In genomic region chr16:92454002-92454401, GRCm38 (mm10) we compare ENCODE assay signal across 24 mouse cellular contexts. TPM values are rescaled to one million over a fixed set of nuclear protein-coding genes. Genes with fewer than 3 reads are reported as not detected.
A peak's percentile ranks its signal among the peaks of the same experiment; 100 is the strongest.
DNase-seq lines count a peak whose midpoint lies in the region; ATAC-seq and TF ChIP-seq lines count a peak whose summit lies in the region.
"Had no signal": no experiment of that assay in that cellular context is flagged by ENCODE, and none has a peak within 500 bp of the region (broad histone marks: within the 10 kb centered on the region; RNA-seq: fewer than 3 reads in every experiment).

No protein-coding gene starts in this region.

- H3K4me1 ChIP-seq in heart, postnatal 0 days (ENCODE audit: control insufficient read depth, insufficient read depth) = peaks cover 11% of the 10 kb centered on the region; the same call in 1 of the 2 replicates
- peaks cover 2% of the 10 kb centered on the region; the same call in 1 of the 2 replicates for H3K4me1 ChIP-seq in heart, adult 2 months (ENCODE audit: control insufficient read depth, insufficient read depth, low read length)
- H3K4me1 ChIP-seq in lung, adult 2 months (ENCODE audit: control insufficient read depth, insufficient read depth, low read length) = peaks cover 4% of the 10 kb centered on the region; the same call in 1 of the 2 replicates
- H3K4me1 ChIP-seq in E14TG2a.4 (replicated peaks; ENCODE audit: low read depth, low read length) = peaks cover 96% of the 10 kb centered on the region
- H3K4me1 ChIP-seq in stomach, postnatal 0 days (replicated peaks; ENCODE audit: control insufficient read depth, insufficient read depth) = no peaks in the 10 kb centered on the region
- H3K4me1 ChIP-seq: embryonic facial prominence, embryonic 12.5 days had no signal

- peaks cover 1% of the 10 kb centered on the region for H3K79me2 ChIP-seq in heart, adult 2 months (replicated peaks; ENCODE audit: control insufficient read depth, insufficient read depth, low read length)

- H3K27me3 ChIP-seq in heart, postnatal 0 days (ENCODE audit: control insufficient read depth, insufficient read depth, low read length) = peaks cover 4% of the 10 kb centered on the region
- no peaks in the 10 kb centered on the region for H3K27me3 ChIP-seq in heart, adult 2 months (ENCODE audit: control insufficient read depth, insufficient read depth, low read length)
- H3K27me3 ChIP-seq in E14TG2a.4 (ENCODE audit: insufficient read depth, low read length) = no peaks in the 10 kb centered on the region
- H3K27me3 ChIP-seq in stomach, postnatal 0 days (ENCODE audit: control insufficient read depth, insufficient read depth, low read length) = no peaks in the 10 kb centered on the region
- H3K27me3 ChIP-seq: embryonic facial prominence, embryonic 12.5 days; forebrain, embryonic 12.5 days; hindbrain, embryonic 13.5 days had no signal

- DNase-seq in heart, postnatal 0 days (ENCODE audit: low spot score) = no peak
- no peak for DNase-seq in heart, adult 2 months
- no peak for DNase-seq in lung, adult 2 months
- DNase-seq in lung, postnatal 10 days = no peak
- DNase-seq in stomach, postnatal 0 days (ENCODE audit: low spot score) = peak; percentile 38
- DNase-seq in gastrocnemius, postnatal 14 days = no peak
- DNase-seq: adrenal gland, postnatal 10 days; cerebellum, adult 11 months; cerebellum, adult 8-10 months; cerebellum, postnatal 14 days; embryo, embryonic 11 days; gastrocnemius, adult 2 months; gastrocnemius, postnatal 36 days; heart, postnatal 14 days had no signal

- ATAC-seq in heart, postnatal 0 days (ENCODE audit: insufficient read depth, low read depth) = no peak
- no peak for ATAC-seq in stomach, postnatal 0 days (ENCODE audit: low FRiP score, low TSS enrichment)
- ATAC-seq: forebrain, embryonic 16.5 days; hindbrain, postnatal 0 days had no signal

- peak; percentile 14; the same call in 1 of the 2 replicates for TF ChIP-seq CTCF in heart, postnatal 0 days (IDR thresholded peaks at IDR 0.05; ENCODE audit: low read depth)
- TF ChIP-seq CTCF in heart, adult 2 months (IDR thresholded peaks at IDR 0.05) = no peak
- 0 out of 2 replicates have a peak, but pooled peaks have one; percentile 3 for TF ChIP-seq CTCF in lung, adult 2 months (IDR thresholded peaks at IDR 0.05; ENCODE audit: insufficient read depth, low read length)
- TF ChIP-seq CTCF in E14TG2a.4 (conservative IDR thresholded peaks at IDR 0.05; ENCODE audit: low read length) = no peak
- peak; percentile 54 for TF ChIP-seq CTCF in stomach, postnatal 0 days (IDR thresholded peaks at IDR 0.05; ENCODE audit: low read depth)

- no peaks in the 10 kb centered on the region for H3K9me3 ChIP-seq in heart, postnatal 0 days (replicated peaks; ENCODE audit: control insufficient read depth, low read length)
- H3K9me3 ChIP-seq in E14TG2a.4 (ENCODE audit: low read length) = no peaks in the 10 kb centered on the region
- H3K9me3 ChIP-seq in stomach, postnatal 0 days (ENCODE audit: control insufficient read depth, low read length) = no peaks in the 10 kb centered on the region
- H3K9me3 ChIP-seq: embryonic facial prominence, embryonic 12.5 days; forebrain, embryonic 12.5 days; heart, embryonic 10.5 days; hindbrain, embryonic 13.5 days had no signal

- no peak overlapping the region for H3K9ac ChIP-seq in heart, postnatal 0 days (replicated peaks; ENCODE audit: low read depth, low read length)
- H3K9ac ChIP-seq in heart, adult 2 months (ENCODE audit: low read depth, low read length) = no peak overlapping the region
- H3K9ac ChIP-seq in stomach, postnatal 0 days (ENCODE audit: low read length) = no peak overlapping the region
- H3K9ac ChIP-seq: embryonic facial prominence, embryonic 12.5 days; forebrain, embryonic 12.5 days; hindbrain, embryonic 13.5 days had no signal

- no peak for TF ChIP-seq POLR2A in heart, adult 2 months (IDR thresholded peaks at IDR 0.05; ENCODE audit: insufficient read depth, low read depth, low read length)
- no peak for TF ChIP-seq POLR2A in lung, adult 2 months (IDR thresholded peaks at IDR 0.05; ENCODE audit: borderline replicate concordance, extremely low read depth, low read depth, low read length)

- no peak for TF ChIP-seq EP300 in heart, postnatal 0 days (IDR thresholded peaks at IDR 0.05; ENCODE audit: low read depth)
- TF ChIP-seq EP300 in heart, adult 2 months (IDR thresholded peaks at IDR 0.05; ENCODE audit: insufficient read depth, low read depth, low read length) = no peak
- TF ChIP-seq EP300 in stomach, postnatal 0 days (optimal IDR thresholded peaks at IDR 0.05) = no peak

- no peak overlapping the region for H3K4me3 ChIP-seq in heart, postnatal 0 days (ENCODE audit: low read depth, low read length)
- no peak overlapping the region for H3K4me3 ChIP-seq in heart, adult 2 months
- H3K4me3 ChIP-seq in lung, adult 2 months (replicated peaks; ENCODE audit: extremely low read depth, low read depth, low read length) = no peak overlapping the region
- 0 out of 2 replicates have a peak overlapping the region, but pooled peaks have one; percentile 41 for H3K4me3 ChIP-seq in E14TG2a.4 (replicated peaks; ENCODE audit: low read length)
- no peak overlapping the region for H3K4me3 ChIP-seq in stomach, postnatal 0 days (ENCODE audit: low read depth, low read length)
- H3K4me3 ChIP-seq: embryonic facial prominence, embryonic 12.5 days; forebrain, embryonic 12.5 days; gastrocnemius, adult 2 months; heart, embryonic 10.5 days; hindbrain, embryonic 13.5 days had no signal

- H3K27ac ChIP-seq in heart, postnatal 0 days (ENCODE audit: low read depth) = no peak overlapping the region
- H3K27ac ChIP-seq in heart, adult 2 months = no peak overlapping the region
- no peak overlapping the region for H3K27ac ChIP-seq in stomach, postnatal 0 days (replicated peaks)
- H3K27ac ChIP-seq: embryonic facial prominence, embryonic 12.5 days; forebrain, embryonic 12.5 days; gastrocnemius, adult 2 months; heart, embryonic 10.5 days; hindbrain, embryonic 13.5 days; hindbrain, postnatal 0 days had no signal

- H3K4me2 ChIP-seq in heart, postnatal 0 days (ENCODE audit: low read depth, low read length) = no peak overlapping the region
- H3K4me2 ChIP-seq in stomach, postnatal 0 days (replicated peaks; ENCODE audit: low read depth) = no peak overlapping the region
- H3K4me2 ChIP-seq: embryonic facial prominence, embryonic 12.5 days; forebrain, embryonic 12.5 days; hindbrain, embryonic 13.5 days had no signal

- 90% methylated on average over 7 of the region's 7 CpGs for WGBS in heart, postnatal 0 days
- 90% methylated on average over 7 of the region's 7 CpGs for WGBS in heart, adult 2 months
- WGBS in lung, adult 2 months = 86% methylated on average over 7 of the region's 7 CpGs
- 84% methylated on average over 7 of the region's 7 CpGs for WGBS in stomach, postnatal 0 days

- H3K36me3 ChIP-seq in heart, postnatal 0 days (replicated peaks; ENCODE audit: control insufficient read depth, insufficient read depth, low read length) = 0 out of 2 replicates have a peak, but pooled peaks cover 12% of the 10 kb centered on the region
- H3K36me3 ChIP-seq in heart, adult 2 months (ENCODE audit: control insufficient read depth, insufficient read depth, low read length) = no peaks in the 10 kb centered on the region
- H3K36me3 ChIP-seq in E14TG2a.4 (ENCODE audit: insufficient read depth, low read length) = peaks cover 35% of the 10 kb centered on the region
- no peaks in the 10 kb centered on the region for H3K36me3 ChIP-seq in stomach, postnatal 0 days (ENCODE audit: control insufficient read depth, insufficient read depth, low read length)

- intact Hi-C loops in heart, adult 2 months (cut with DNase I) = no loop called here
- intact Hi-C loops in gastrocnemius, postnatal 14 days (cut with DNase I; ENCODE audit: low total_unique reads) = loop anchor here (10.0 kb wide), 1 partner anchor 109 kb away; no protein-coding TSS in a partner anchor

RNA-seq across cellular contexts. Expression of gene Rcan1, which starts 16.7 kb away (rescaled TPM):
- total RNA-seq in heart, postnatal 0 days (2014; rRNA removed; ENCODE audit: low replicate concordance) = 83.7 and 94.7 TPM in 2 replicates
- 52.8 and 64.6 TPM in 2 replicates for polyA plus RNA-seq in heart, postnatal 0 days (2015; fragmentation: Nextera tagmentation; extraction: Ambion mirVana)
- total RNA-seq in heart, adult 2 months (2021) = 100 to 1,000 TPM in 1 of 2 experiments, 10 to 100 TPM in 1; 63.0 to 112 TPM
- 40.7 and 61.8 TPM in 2 replicates for polyA plus RNA-seq in heart, adult 2 months (2012; rRNA removed)
- 13.7 and 21.6 TPM in 2 replicates for polyA plus RNA-seq in lung, adult 2 months (2012; rRNA removed)
- 24.8 and 28.6 TPM in 2 replicates for polyA plus RNA-seq in stomach, postnatal 0 days (2015; fragmentation: Nextera tagmentation; extraction: Ambion mirVana)
- total RNA-seq in gastrocnemius, postnatal 14 days (2021) = 10 to 100 TPM; 42.3 to 60.5 TPM

RNA-seq across cellular contexts. Expression of gene Clic6, which starts 31.5 kb away (rescaled TPM):
- 0.38 and 3.6 TPM in 2 replicates for total RNA-seq in heart, postnatal 0 days (2014; rRNA removed; ENCODE audit: low replicate concordance)
- polyA plus RNA-seq in heart, postnatal 0 days (2015; fragmentation: Nextera tagmentation; extraction: Ambion mirVana) = 1.1 and 1.7 TPM in 2 replicates
- total RNA-seq in heart, adult 2 months (2021) = under 1 TPM; 0.07 to 0.18 TPM
- 0.09 and 0.92 TPM in 2 replicates for polyA plus RNA-seq in heart, adult 2 months (2012; rRNA removed)
- polyA plus RNA-seq in lung, adult 2 months (2012; rRNA removed) = 7.6 and 9.5 TPM in 2 replicates
- polyA plus RNA-seq in stomach, postnatal 0 days (2015; fragmentation: Nextera tagmentation; extraction: Ambion mirVana) = 38.5 and 48.4 TPM in 2 replicates
- total RNA-seq in gastrocnemius, postnatal 14 days (2021) = under 1 TPM in 1 of 2 experiments, not detected in 1; 0.08 TPM
- total RNA-seq: common myeloid progenitor, adult 5-6 weeks; gastrocnemius, adult 2 months; hematopoietic stem cell, adult 5-6 weeks; MEL had no signal

Comparison
In these comparisons a context has a peak if more than half of its experiments do, and no peak if none do; other contexts are left out.
1. CTCF ChIP-seq: peak in heart, postnatal 0 days (single experiment), lung, adult 2 months (single experiment) and stomach, postnatal 0 days (single experiment); none in heart, adult 2 months (single experiment) and E14TG2a.4 (single experiment).